Mouse (Mus musculus) NIH3T3 (cell line): ENCODE measurements at regions not wholly inside any gene's neighbourhood (a gene's known extent, or its start where the extent isn't known, plus 50 kb on each side); places are given as distances from the start of the nearest gene placed in this dataset.

Source experiments
- DNase-seq: peaks from one replicate; pipeline ENCODE4 v3.0.0-alpha.2; 2012; ENCODE audit warnings: low read depth

DNA sequence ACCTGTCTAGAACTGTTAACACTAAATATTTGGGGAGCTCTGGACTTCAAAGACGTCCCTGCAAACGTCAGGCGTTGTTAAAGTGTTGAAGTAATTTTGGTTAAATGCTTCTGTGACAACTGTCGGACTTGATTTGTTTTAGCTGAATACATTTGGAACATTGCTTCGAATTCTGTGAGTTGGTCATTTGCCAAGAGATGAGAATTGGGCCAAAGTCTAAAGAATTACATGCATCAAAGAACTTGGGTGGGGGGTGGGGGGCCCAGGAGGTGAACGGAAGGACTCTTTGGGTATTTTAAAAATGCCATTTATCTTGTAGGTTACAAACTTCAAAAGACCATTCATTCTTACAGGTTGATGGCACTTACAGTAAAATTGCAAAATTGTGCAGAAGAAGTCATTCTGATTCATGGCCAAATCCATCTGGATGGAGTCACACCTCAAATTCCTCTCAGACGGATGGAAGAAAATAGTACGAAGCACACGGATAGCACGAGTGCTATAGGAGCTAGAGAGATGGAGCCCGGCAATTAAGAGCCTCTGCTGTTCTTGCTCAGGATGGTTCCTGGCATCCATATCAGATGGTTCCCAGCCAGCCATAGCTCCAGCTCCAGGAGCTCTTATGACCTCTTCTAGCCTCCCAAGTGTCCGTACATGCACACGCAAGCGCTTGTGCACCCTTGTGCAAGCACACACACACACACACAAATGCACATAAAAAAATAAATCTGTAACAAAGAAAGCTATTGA is 144.5 kb upstream of the Irx5 start:
- DNase-seq: no peak

GRCm38 (mm10) chr8:92209081-92209480 is 148.3 kb upstream of the Irx5 start:
- peak; percentile 2 for DNase-seq

- no peak for DNase-seq
These were observed 161.8 kb upstream of the Irx5 start for GRCm38 (mm10) chr8:92195635-92196034.

DNA sequence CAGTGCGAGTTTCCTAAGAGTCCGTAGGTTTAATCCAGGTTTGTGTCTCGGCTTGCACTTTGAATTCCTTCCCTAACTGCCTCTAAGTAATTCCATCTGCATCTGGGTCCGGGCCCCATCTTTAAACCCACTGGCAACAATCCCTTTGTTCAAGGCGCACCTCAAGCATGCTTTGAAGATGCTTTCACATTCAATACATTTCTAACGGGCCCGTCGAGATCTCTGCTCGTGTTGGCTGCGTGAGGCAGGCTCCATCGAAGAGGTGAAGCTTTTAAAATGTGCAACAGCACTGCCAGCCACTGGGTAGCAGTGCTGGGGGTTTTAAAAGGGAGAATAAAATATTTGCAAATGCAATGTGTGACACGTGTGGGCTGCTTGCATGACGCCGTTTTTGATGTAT is 163.4 kb upstream of the Irx5 start:
- no peak for DNase-seq

- DNase-seq: no peak
These were observed 167.0 kb upstream of the Irx5 start for GRCm38 (mm10) chr8:92190261-92191025.

DNA sequence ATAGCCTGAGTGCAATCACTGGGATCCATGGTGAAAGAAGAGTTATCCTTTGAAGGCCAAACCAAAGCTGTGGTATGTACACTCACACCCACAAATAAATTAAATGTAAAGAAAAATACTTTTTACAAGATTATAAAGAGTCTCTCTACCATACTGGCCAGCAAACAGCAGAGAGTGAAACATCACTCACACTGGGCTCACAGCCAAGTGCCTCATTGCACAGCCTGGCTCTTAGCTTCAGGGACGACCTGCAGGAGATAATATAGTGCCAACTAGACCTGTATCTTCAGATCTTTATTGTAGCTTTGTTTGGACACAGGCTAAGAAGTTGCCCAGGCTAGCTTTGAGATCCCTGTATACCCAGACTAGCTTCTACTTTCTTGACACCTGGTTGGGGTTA is 174.1 kb upstream of the Irx5 start:
- DNase-seq: peak; percentile 12

DNA sequence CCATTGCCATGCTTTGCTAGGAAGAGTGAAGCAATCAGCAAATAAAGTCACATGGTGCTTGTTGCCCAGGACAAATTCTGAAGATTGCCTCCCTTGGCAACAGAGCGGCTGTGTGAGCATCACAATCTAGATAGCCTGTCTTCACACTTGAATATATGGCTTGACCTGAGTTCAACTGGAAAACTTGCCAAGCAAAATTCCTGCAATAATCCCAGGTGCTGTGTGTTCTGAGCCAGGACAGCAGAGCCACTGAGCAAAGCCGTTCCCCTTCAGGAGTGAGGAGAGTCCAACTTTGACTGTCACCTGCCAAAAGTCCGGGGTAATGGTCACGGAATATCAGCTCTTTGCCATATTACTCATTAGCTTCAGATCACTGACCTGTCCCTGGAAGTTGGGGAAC is 176.8 kb upstream of the Irx5 start:
- no peak for DNase-seq

DNA sequence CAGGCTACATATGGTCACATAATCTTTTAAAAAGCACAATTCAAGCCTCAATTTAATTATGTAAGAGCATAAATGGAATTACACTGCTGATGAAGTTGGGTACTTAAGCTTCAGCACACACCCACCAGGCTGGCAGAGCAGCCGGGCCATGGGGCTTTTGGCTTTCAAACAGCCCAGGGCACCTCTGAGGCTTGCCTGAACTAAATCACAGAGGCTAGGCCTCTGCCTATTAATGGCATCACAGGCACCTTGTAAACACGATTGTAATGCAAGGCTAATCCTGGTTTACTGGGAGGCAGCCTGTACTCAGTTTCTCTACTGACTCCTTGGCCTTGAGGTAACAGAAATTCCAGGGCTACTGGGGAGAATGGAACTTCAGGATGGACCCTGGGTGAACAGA is 178.1 kb upstream of the Irx5 start:
- DNase-seq: no peak

GRCm38 (mm10) chr8:92176101-92176500 is 181.3 kb upstream of the Irx5 start:
- peak; percentile 18 for DNase-seq

DNA sequence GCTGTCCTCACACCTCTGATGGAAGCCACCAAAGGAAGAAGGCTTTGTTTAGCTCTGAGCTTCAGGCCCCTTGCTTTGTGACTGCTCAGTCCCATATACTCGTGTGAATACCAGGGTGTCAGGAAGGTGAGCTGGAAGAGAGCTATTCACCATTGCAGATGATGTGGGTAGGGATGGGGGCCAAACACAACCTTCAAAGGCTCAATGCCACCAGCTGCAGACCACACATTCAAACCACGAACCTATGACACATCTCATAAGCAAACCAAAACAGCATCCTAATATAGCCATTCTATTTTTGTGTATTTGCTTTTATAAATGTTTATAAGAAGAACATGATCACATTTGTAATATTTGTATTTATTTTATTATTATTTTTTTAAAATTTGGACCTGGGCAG is 183.3 kb upstream of the Irx5 start:
- DNase-seq: no peak

- no peak for DNase-seq
These were observed 185.8 kb upstream of the Irx5 start for GRCm38 (mm10) chr8:92171578-92171977.

DNA sequence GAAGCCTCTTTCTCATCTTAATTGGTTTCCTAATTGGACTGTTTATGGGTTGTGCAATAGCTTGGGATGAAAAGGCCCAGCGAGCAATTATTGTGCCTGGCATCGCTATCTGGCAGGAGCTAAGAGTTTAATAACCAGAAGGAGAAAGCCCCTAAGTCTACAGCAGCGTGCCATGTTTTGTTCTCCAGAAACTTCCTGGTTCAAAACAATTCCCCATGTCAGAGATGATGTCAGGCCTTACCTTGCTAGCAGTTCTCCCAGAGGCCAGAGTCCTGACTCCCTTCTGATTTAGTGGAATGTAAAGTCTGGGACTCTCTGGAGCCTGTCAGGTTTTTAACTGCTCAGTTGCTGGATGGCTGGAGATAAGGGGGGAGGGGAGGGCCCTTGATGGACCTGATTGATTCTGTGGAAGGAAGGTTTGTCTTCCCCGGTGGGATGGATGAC is 190.1 kb upstream of the Irx5 start:
- no peak for DNase-seq

DNA sequence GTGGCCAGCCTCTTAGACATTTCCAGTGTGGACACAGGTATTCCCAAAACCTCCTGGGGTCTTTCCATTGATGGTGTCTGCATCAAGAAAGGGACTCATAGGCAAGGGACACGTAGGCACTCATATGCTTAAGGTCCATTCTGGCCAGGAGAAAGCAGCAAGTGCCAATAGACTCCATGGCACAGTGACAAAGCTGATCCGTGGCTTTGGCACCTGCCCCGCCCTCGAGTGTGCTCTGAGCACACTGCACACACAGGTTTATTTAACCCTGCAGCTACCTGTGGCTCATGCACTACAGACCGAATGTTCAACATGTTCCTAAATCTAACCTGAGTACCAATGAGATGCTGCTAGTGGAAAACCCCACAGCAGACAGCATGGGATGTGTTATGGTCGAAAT is 192.1 kb upstream of the Irx5 start:
- DNase-seq: no peak

DNA sequence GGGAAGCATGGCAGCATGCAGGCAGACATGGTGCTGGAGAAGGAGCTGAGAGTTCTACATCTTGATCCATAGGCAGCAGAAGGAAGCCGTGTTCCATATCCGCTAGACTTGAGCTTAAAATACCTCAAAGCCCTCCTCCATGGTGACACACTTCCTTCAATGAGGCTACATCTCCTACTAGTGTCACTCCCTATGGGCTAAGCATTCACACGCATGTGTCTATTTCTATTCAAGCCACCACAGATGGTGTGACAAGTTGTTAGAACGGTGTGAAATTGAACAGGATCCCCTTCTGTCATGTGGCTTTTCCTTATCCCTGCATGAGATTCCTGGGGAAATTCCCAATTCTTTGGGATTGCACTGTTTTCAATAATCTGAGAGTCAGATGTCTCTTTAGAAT is 192.9 kb upstream of the Irx5 start:
- no peak for DNase-seq

GRCm38 (mm10) chr8:92161002-92161401 is 196.4 kb upstream of the Irx5 start:
- DNase-seq: no peak

DNA sequence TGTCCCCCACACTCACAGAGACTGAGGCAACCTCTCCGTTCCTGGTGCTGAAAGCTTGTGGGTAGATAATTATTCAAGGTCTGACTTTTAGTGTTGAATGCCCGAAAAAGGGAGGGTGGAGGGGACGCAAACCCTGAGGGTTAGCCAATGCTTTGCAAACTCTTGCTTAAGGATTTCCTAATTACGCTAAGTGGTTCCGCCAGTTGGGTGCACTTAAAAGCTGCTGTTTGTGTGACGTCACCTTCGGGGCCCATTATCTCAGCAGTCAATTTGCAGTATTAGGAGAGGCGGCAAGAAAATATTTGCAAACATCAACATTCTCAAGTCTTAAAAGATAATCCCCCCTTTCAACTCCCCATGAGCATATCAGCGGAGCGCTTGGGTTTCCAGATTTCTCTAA is 199.2 kb upstream of the Irx5 start:
- no peak for DNase-seq

GRCm38 (mm10) chr8:92152478-92152877 is 204.9 kb upstream of the Irx5 start:
- DNase-seq: no peak

DNA sequence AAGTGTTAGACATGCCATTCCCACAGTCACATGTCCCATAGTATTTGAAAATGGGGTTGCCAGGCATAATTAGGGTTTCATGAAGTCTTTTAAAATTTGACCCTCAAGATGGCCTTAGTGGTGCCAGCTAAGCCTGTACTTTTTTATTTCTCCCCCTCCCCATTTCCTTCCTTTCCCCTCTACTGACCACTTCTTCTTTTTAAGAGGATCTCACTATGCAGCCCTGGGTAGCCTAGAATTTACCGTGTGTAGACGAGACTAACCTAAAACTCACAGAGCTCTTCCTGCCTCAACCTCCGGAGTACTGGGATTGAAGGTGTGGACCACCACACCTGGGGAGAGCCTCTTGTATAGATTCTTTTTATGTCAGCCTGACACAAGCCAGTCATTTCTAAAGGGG is 209.8 kb upstream of the Irx5 start:
- no peak for DNase-seq

- DNase-seq: no peak
These were observed 220.1 kb upstream of the Irx5 start for GRCm38 (mm10) chr8:92137091-92137882.

GRCm38 (mm10) chr8:92136413-92136812 is 221.0 kb upstream of the Irx5 start:
- DNase-seq: no peak

- no peak for DNase-seq
These were observed 223.0 kb upstream of the Irx5 start for GRCm38 (mm10) chr8:92134434-92134833.

DNA sequence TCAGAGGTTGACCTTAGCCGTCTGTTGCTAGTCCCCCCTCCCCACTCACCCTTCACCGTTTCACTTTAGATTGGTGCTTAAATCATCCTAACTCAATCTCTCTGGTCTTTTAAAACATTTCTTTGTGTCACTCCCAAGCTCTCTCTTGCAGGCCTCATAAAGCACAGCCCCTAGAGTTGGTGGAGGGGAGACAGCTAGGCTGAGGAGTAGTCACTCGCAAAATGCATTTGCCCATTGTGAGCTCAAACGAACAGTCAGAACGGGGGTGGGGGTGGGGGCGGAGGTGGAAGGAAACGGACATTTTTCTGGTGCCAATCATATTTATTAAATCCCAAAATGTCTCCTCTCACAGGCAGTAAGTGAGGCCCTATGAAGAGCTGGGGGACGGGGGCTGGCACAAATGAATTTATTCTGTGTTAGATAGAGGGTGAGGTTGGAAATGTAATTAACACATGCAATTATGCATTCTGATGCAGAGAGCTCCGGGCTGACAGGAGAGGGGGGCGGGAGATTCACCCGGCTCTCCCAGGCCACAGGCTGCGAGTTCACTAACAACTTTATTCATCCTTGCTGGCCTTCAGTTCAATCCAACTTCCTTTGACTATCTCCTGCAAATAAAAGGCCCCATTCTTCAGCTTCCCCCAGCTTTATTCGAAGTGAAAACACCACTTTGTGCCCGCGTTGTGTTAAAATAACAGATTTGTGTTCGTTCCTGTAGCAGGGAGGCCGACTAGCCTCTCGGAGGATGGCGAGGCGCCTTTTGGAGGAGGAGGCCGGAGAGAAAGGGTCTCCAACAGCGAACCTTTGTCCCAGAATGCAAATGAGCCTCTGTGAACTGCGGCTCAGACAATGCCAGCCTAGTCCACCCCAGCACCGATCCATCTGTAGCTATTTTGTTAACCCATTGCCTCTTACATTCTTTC is 223.7 kb upstream of the Irx5 start:
- no peak for DNase-seq
